Mouse (Mus musculus): ENCODE data around the gene Akt1. TPM values are rescaled to one million over a fixed set of nuclear protein-coding genes. Genes with fewer than 3 reads are reported as not detected.

Akt1 gene
- polyA plus RNA-seq (2015; fragmentation: Nextera tagmentation; extraction: Ambion mirVana) = 62.5 and 71.0 TPM in 2 replicates

DNA sequence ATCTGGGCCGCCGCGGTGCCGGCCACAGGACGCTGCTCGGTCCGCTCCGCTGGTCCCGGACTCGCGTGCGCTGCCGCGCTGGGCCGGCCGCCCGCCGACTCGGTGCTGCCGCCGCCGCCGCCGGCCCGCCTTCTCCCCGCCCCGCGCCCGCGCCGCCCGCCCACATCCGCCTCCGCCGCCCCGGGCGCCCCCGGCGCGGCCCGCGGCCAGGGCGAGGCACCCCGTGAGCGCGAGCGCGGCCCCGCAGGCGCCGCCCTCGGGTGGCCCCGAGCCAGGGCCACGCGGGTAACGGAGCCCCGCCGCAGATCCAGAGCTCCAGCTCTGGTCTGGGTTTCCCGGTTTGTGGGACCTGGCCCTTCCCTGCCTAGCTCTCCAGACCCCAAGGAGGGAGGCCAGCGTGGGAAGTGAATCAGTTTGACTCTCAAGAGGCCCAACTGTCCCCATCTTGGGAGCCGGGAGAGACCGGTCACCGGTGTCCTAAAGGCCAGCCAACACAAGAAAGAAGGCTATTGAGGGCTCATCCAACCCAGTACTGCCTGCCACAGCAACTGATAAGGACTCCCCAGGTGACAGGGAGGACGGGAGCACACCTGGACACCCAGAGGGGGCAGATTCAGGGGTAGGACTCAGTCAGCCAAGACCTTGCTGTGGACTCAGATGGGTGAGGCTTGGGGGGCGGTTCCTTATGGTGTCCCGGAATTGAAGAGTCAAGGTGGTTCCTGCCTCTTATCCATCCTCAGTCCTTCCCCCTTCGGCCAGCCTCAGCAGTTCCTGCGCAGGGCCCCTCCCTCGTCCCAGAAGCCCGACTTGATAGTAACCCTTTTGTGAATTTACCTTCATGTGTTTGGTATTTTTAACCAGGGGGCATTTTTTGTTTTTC lies at the start of gene Akt1:
Gene Akt1 (minus strand): TSS at position 753 of the 880 bp plus-strand sequence.
- no peaks in the 10 kb centered on the region for H3K9me3 ChIP-seq
- peak within 1 kb of the TSS; percentile 99 for H3K9ac ChIP-seq
- H3K36me3 ChIP-seq = peaks cover 25% of the 10 kb centered on the region
- WGBS = 0% methylated on average over 25 of the region's 70 CpGs
- H3K27me3 ChIP-seq = peaks cover 21% of the 10 kb centered on the region
- H3K4me3 ChIP-seq = peak within 1 kb of the TSS; percentile 100
- peak within 1 kb of the TSS; percentile 96 for H3K4me2 ChIP-seq (replicated peaks)
- peaks cover 63% of the 10 kb centered on the region for H3K4me1 ChIP-seq
- ATAC-seq (ENCODE audit: low FRiP score, low read depth) = peak; percentile 25
- peak within 1 kb of the TSS; percentile 94 for H3K27ac ChIP-seq

DNA sequence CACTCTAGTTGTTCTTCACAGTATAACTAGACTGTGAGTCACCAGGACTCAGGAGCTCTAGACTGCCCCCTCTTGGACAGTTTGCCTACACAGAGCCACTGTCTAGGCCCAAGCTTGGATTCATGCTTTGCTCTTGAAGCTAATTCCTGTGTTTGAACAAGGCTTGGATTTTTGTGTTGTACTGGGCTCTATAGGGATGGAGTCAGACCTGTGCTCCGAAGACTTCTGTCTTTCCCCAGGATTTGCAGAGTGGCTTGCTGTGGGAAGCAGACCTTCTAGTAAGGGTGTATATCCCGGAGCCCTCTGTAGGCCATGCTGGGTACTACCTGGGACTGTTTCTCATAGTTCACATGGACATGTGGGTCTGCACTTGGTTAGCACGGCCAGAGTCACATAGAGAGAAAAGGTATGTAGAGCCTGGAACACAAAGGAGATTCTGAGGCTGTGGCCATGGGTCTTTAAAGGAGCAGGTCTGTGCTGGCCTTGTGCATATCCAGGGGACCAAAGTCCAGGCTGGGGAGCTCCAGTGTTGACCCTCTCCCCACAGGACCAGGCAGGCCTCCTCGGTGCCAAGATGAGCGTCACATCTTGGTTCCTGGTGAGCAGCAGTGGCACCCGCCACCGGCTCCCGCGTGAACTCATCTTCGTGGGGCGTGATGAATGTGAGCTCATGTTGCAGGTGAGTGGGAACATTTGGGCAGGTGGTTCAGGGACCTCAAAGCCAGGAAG lies 49.6 kb upstream of the Akt1 start:
- peaks cover 42% of the 10 kb centered on the region for H3K36me3 ChIP-seq
- H3K27ac ChIP-seq = no peak overlapping the region
- WGBS = 80% methylated on average over 11 of the region's 11 CpGs
- no peak overlapping the region for H3K9ac ChIP-seq
- no peak overlapping the region for H3K4me3 ChIP-seq
- H3K4me2 ChIP-seq (replicated peaks) = peak overlapping the region; percentile 90
- H3K9me3 ChIP-seq = no peaks in the 10 kb centered on the region
- H3K4me1 ChIP-seq = peaks cover 30% of the 10 kb centered on the region
- ATAC-seq (ENCODE audit: low FRiP score, low read depth) = no peak; the same call in 1 of the 2 replicates
- peaks cover 12% of the 10 kb centered on the region; the same call in 1 of the 2 replicates for H3K27me3 ChIP-seq

- peak overlapping the region; percentile 90 for H3K4me2 ChIP-seq (replicated peaks)
- peaks cover 34% of the 10 kb centered on the region for H3K4me1 ChIP-seq
- ATAC-seq (ENCODE audit: low FRiP score, low read depth) = no peak
- H3K27ac ChIP-seq = no peak overlapping the region
- peaks cover 34% of the 10 kb centered on the region for H3K36me3 ChIP-seq
- H3K4me3 ChIP-seq = peak overlapping the region; percentile 88
- WGBS = 82% methylated on average over 6 of the region's 6 CpGs
- no peaks in the 10 kb centered on the region for H3K9me3 ChIP-seq
- H3K9ac ChIP-seq = peak overlapping the region; percentile 88
- peaks cover 12% of the 10 kb centered on the region; the same call in 1 of the 2 replicates for H3K27me3 ChIP-seq
Measured at GRCm38 (mm10) chr12:112723445-112723844, 48.8 kb upstream of the Akt1 start.

GRCm38 (mm10) chr12:112723028-112723330 lies 48.3 kb upstream of the Akt1 start:
- H3K36me3 ChIP-seq = peaks cover 31% of the 10 kb centered on the region

DNA sequence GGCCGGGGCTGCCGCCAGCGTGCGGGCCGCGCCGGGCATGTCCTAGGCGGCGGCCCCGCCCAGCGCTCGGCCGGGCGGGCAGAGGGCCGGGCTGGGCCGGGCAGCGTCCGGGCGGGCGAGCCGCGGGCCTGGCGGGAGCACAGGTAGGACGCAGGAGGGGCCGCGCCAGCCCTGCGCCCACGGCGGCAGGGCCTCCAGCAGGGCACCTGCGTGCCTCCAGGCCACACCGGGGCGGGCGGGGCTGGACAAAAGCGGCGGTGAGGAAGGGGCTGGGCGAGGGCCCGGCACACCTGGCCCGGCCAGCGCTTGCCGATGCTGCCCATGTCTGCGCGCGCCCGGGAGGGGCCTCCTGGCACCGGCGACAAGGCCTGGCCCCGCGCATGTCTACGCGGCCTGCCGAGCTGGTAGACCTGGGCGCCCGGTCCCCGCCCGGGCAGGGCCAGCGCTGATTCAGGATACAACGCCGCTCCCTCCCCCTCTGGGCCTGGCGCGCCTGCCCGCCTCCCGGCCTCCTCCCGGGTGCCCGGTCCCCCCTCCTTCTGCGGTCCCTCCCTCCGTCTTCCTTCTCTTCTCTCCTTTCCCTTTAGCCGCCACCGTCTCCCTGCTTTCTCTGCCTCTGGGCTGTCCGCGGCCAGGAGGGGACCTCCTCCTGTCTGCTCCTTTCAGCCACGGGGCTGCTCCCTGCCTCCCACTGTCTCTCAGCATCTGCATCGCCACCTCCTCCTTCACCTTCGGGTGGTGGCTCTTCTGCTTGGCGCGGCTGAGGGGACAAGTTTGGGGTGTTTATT lies 47.8 kb upstream of the Akt1 start:
- peaks cover 26% of the 10 kb centered on the region for H3K36me3 ChIP-seq
- H3K4me2 ChIP-seq (replicated peaks) = peak overlapping the region; percentile 90
- H3K27ac ChIP-seq = peak overlapping the region; percentile 39; the same call in 1 of the 2 replicates
- H3K4me3 ChIP-seq = peak overlapping the region; percentile 88
- peak overlapping the region; percentile 88 for H3K9ac ChIP-seq
- peaks cover 12% of the 10 kb centered on the region; the same call in 1 of the 2 replicates for H3K27me3 ChIP-seq
- H3K9me3 ChIP-seq = no peaks in the 10 kb centered on the region
- under 1% methylated on average over 36 of the region's 75 CpGs for WGBS
- ATAC-seq (ENCODE audit: low FRiP score, low read depth) = peak; percentile 37
- peaks cover 34% of the 10 kb centered on the region for H3K4me1 ChIP-seq

More at GRCm38 (mm10) chr12:112723028-112723330, 48.3 kb upstream of the Akt1 start:
- peak overlapping the region; percentile 90 for H3K4me2 ChIP-seq (replicated peaks)
- no peak overlapping the region for H3K27ac ChIP-seq
- peak overlapping the region; percentile 88 for H3K4me3 ChIP-seq
- peak overlapping the region; percentile 88 for H3K9ac ChIP-seq
- peaks cover 34% of the 10 kb centered on the region for H3K4me1 ChIP-seq
- no peaks in the 10 kb centered on the region for H3K9me3 ChIP-seq
- peaks cover 12% of the 10 kb centered on the region; the same call in 1 of the 2 replicates for H3K27me3 ChIP-seq
- WGBS = 7% methylated on average over 5 of the region's 5 CpGs
- 0 out of 2 replicates have a peak, but pooled peaks have one; percentile 3 for ATAC-seq (ENCODE audit: low FRiP score, low read depth)

GRCm38 (mm10) chr12:112721424-112722239 lies 46.9 kb upstream of the Akt1 start:
- H3K4me3 ChIP-seq = peak overlapping the region; percentile 88
- WGBS = 2% methylated on average over 50 of the region's 69 CpGs
- H3K4me2 ChIP-seq (replicated peaks) = peak overlapping the region; percentile 90
- H3K36me3 ChIP-seq = peaks cover 18% of the 10 kb centered on the region
- peaks cover 12% of the 10 kb centered on the region; the same call in 1 of the 2 replicates for H3K27me3 ChIP-seq
- peaks cover 34% of the 10 kb centered on the region for H3K4me1 ChIP-seq
- peak overlapping the region; percentile 75 for H3K27ac ChIP-seq
- H3K9me3 ChIP-seq = no peaks in the 10 kb centered on the region
- peak; percentile 58 for ATAC-seq (ENCODE audit: low FRiP score, low read depth)
- peak overlapping the region; percentile 88 for H3K9ac ChIP-seq

DNA sequence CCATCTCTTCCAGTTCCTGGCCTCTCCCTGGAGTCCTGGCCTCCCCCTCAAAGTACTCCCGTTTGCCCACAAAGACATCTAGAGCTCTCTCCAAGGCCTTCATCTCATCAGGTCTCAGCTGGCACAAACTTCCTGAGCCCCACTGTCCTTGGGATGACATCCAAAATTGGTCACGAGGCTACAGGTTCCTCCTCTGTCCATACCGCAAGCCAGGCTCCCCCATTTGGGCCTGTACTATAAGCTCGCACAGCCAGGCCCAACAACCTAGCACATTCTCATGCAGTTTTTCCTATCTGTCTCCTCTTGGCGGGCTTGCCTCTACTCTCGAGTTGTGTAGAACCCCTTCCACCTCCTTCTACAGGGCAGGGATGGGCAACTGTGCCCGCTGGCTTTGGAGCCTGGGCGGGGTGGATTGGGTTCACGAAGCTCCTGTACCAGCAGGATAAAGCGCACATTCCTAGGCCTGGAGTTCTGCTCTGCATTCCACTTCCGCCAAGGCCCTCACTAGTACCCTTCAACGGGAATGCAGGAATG lies 46.3 kb upstream of the Akt1 start:
- H3K27me3 ChIP-seq = peaks cover 12% of the 10 kb centered on the region; the same call in 1 of the 2 replicates
- WGBS = 38% methylated on average over 12 of the region's 12 CpGs
- no peak for ATAC-seq (ENCODE audit: low FRiP score, low read depth)
- H3K4me2 ChIP-seq (replicated peaks) = peak overlapping the region; percentile 90
- peak overlapping the region; percentile 88 for H3K4me3 ChIP-seq
- peaks cover 34% of the 10 kb centered on the region for H3K4me1 ChIP-seq
- H3K27ac ChIP-seq = peak overlapping the region; percentile 75; the same call in 1 of the 2 replicates
- H3K9me3 ChIP-seq = no peaks in the 10 kb centered on the region
- peaks cover 12% of the 10 kb centered on the region for H3K36me3 ChIP-seq
- peak overlapping the region; percentile 88; the same call in 1 of the 2 replicates for H3K9ac ChIP-seq

DNA sequence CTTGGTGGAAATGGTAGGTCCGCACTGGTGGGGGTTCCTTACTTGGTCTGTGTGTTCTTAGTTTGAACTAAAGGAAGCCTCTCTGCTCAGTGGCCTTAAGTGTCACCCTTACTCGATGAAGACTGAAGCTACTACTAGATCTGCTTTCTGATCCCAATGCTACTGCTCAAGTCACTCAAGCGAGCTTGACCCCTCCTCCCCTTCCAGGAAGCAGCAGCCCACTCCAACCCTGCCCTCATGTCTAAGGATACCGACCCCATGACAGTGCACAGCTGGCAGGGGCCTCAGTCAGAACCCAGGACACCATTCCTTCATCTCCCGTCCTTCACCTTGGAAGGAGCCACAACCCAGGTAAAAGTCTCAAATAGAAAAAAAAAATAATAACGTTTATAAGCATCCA lies 45.5 kb upstream of the Akt1 start, which contains the start of gene Cep170b:
Gene Cep170b (plus strand): TSS at position 240 of the 400 bp plus-strand sequence.
- Histone ChIP-seq H3K27ac (peak within 1 kb of the TSS; percentile 75; the same call in 1 of the 2 replicates), H3K9me3 (no peaks in the 10 kb centered on the region), H3K9ac (peak within 1 kb of the TSS; percentile 88; the same call in 1 of the 2 replicates), H3K4me3 (peak within 1 kb of the TSS; percentile 88), H3K4me2 (replicated peaks) (peak within 1 kb of the TSS; percentile 90), H3K36me3 (peaks cover 6% of the 10 kb centered on the region), H3K27me3 (peaks cover 12% of the 10 kb centered on the region; the same call in 1 of the 2 replicates), H3K4me1 (peaks cover 34% of the 10 kb centered on the region)
- 72% methylated on average over 6 of the region's 6 CpGs for WGBS
- no peak for ATAC-seq (ENCODE audit: low FRiP score, low read depth)

DNA sequence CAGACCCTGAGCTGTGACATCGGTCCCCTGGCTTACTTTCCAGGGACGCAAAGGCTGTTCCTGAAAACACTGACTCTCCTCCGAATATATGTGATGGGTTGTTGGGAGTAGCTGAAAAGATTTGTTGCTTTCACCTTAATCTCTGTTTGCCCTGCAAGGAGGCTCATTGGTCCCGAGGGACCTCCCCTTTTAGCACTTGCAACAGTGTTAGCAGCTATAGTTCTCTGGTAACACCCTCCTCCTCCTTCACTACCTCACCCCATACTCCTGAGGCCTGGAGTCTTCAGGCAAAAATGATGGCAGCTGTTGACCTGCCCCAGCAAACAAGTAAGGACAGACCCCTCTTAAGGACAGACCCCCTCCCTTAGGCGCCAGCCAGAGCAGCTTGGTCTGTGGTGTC lies 44.3 kb upstream of the Akt1 start:
- Histone ChIP-seq H3K27me3 (peaks cover 12% of the 10 kb centered on the region; the same call in 1 of the 2 replicates), H3K27ac (no peak overlapping the region), H3K9me3 (no peaks in the 10 kb centered on the region), H3K4me2 (replicated peaks) (no peak overlapping the region), H3K4me3 (no peak overlapping the region), H3K36me3 (no peaks in the 10 kb centered on the region), H3K4me1 (peaks cover 34% of the 10 kb centered on the region), H3K9ac (no peak overlapping the region)
- WGBS = 32% methylated on average over 5 of the region's 5 CpGs
- no peak for ATAC-seq (ENCODE audit: low FRiP score, low read depth)

GRCm38 (mm10) chr12:112717140-112717539 lies 42.5 kb upstream of the Akt1 start:
- WGBS = 23% methylated on average over 7 of the region's 7 CpGs
- no peaks in the 10 kb centered on the region for H3K9me3 ChIP-seq
- H3K27me3 ChIP-seq = peaks cover 12% of the 10 kb centered on the region; the same call in 1 of the 2 replicates
- no peak overlapping the region for H3K4me3 ChIP-seq
- no peak overlapping the region for H3K4me2 ChIP-seq (replicated peaks)
- H3K27ac ChIP-seq = no peak overlapping the region
- H3K4me1 ChIP-seq = peaks cover 21% of the 10 kb centered on the region
- ATAC-seq (ENCODE audit: low FRiP score, low read depth) = no peak
- H3K36me3 ChIP-seq = no peaks in the 10 kb centered on the region
- H3K9ac ChIP-seq = no peak overlapping the region
